Mouse (Mus musculus) frontal cortex, adult (tissue): Measurements from ENCODE around the gene Rbm47.

ENCODE experiments used
- ATAC-seq: cut with Nextera tagmentation; 2 replicates; pipeline ENCODE4 v1.9.2; 2017; ENCODE audit warnings: mild to moderate bottlenecking, moderate library complexity, mixed read lengths; ENCODE audit not compliant: low TSS enrichment

Gene Rbm47

GRCm38 (mm10) chr5:66125418-66125817 is 47.5 kb downstream of the Rbm47 start:
- no peak for ATAC-seq

- no peak for ATAC-seq
Measured at GRCm38 (mm10) chr5:66124931-66125330, 48.0 kb downstream of the Rbm47 start.

GRCm38 (mm10) chr5:66124089-66124400 is 48.9 kb downstream of the Rbm47 start:
- ATAC-seq, result no peak

GRCm38 (mm10) chr5:66123295-66124088 is 49.4 kb downstream of the Rbm47 start:
- ATAC-seq, result no peak

- no peak for ATAC-seq
Measured at GRCm38 (mm10) chr5:66121255-66121654, 51.7 kb downstream of the Rbm47 start.

- no peak for ATAC-seq
Measured at GRCm38 (mm10) chr5:66114751-66115150, 58.2 kb downstream of the Rbm47 start.

GRCm38 (mm10) chr5:66114208-66114607 is 58.7 kb downstream of the Rbm47 start:
- no peak for ATAC-seq

- ATAC-seq, result peak; percentile 65; the same call in 1 of the 2 replicates
Measured at GRCm38 (mm10) chr5:66112059-66112458, 60.9 kb downstream of the Rbm47 start.

GRCm38 (mm10) chr5:66106372-66106771 is 66.5 kb downstream of the Rbm47 start:
- no peak for ATAC-seq

- ATAC-seq, result no peak
Measured at GRCm38 (mm10) chr5:66105946-66106345, 67.0 kb downstream of the Rbm47 start.

- no peak for ATAC-seq
Measured at GRCm38 (mm10) chr5:66105366-66105765, 67.6 kb downstream of the Rbm47 start.

- ATAC-seq, result no peak
Measured at GRCm38 (mm10) chr5:66103386-66103785, 69.5 kb downstream of the Rbm47 start.

GRCm38 (mm10) chr5:66102821-66103220 is 70.1 kb downstream of the Rbm47 start:
- no peak for ATAC-seq

GRCm38 (mm10) chr5:66101577-66101976 is 71.3 kb downstream of the Rbm47 start:
- no peak for ATAC-seq

GRCm38 (mm10) chr5:66100322-66100721 is 72.6 kb downstream of the Rbm47 start:
- no peak for ATAC-seq

- no peak for ATAC-seq
Measured at GRCm38 (mm10) chr5:66098094-66098871, 74.6 kb downstream of the Rbm47 start.

GRCm38 (mm10) chr5:66096081-66096480 is 76.8 kb downstream of the Rbm47 start:
- ATAC-seq, result no peak

GRCm38 (mm10) chr5:66095166-66095565 is 77.8 kb downstream of the Rbm47 start:
- ATAC-seq, result no peak

GRCm38 (mm10) chr5:66090037-66090436 is 82.9 kb downstream of the Rbm47 start:
- ATAC-seq, result no peak

- no peak for ATAC-seq
Measured at GRCm38 (mm10) chr5:66089600-66089999, 83.3 kb downstream of the Rbm47 start.

GRCm38 (mm10) chr5:66088902-66089295 is 84.0 kb downstream of the Rbm47 start:
- ATAC-seq, result no peak

GRCm38 (mm10) chr5:66088247-66088901 is 84.5 kb downstream of the Rbm47 start:
- ATAC-seq, result no peak

- ATAC-seq, result no peak
Measured at GRCm38 (mm10) chr5:66086952-66087351, 86.0 kb downstream of the Rbm47 start.
